Mouse (Mus musculus): Measurements from ENCODE around the gene Zfp558.
"Not testable (repeated sequence)": the region's sequence is repeated elsewhere in the genome, so short reads cannot be mapped to it uniquely, and the experiment has no call there.

Zfp558 gene

GRCm38 (mm10) chr9:18478168-18478567 is at the start of gene Zfp558, which contains the start of gene Mbd3l1:
Gene Zfp558, minus strand, starts transcription at chr9:18478268.
Gene Mbd3l1, plus strand, starts transcription at chr9:18478359.
- DNase-seq (ENCODE audit: low read depth, low spot score), result no peak

GRCm38 (mm10) chr9:18508098-18508497 is 30.0 kb upstream of the Zfp558 start:
- no peak for DNase-seq (ENCODE audit: low read depth, low spot score)

- DNase-seq (ENCODE audit: low read depth, low spot score), result peak; percentile 59
These were observed 4.5 kb downstream of the Zfp558 start for GRCm38 (mm10) chr9:18473324-18474128.

- DNase-seq (ENCODE audit: low read depth, low spot score), result no peak
These were observed 10.1 kb downstream of the Zfp558 start for GRCm38 (mm10) chr9:18468005-18468404.

GRCm38 (mm10) chr9:18467350-18467749 is 10.7 kb downstream of the Zfp558 start:
- DNase-seq (ENCODE audit: low read depth, low spot score), result no peak

GRCm38 (mm10) chr9:18456520-18456919 is 21.5 kb downstream of the Zfp558 start:
- no peak for DNase-seq (ENCODE audit: low read depth, low spot score)

GRCm38 (mm10) chr9:18431687-18432086 is 46.4 kb downstream of the Zfp558 start:
- DNase-seq (ENCODE audit: low read depth, low spot score), result no peak

GRCm38 (mm10) chr9:18430354-18430753 is 47.7 kb downstream of the Zfp558 start, which contains the start of gene Mbd3l2:
Gene Mbd3l2, plus strand, starts transcription at chr9:18430654.
- DNase-seq (ENCODE audit: low read depth, low spot score), result no peak

- not testable (repeated sequence) for DNase-seq (ENCODE audit: low read depth, low spot score)
These were observed 65.7 kb downstream of the Zfp558 start for GRCm38 (mm10) chr9:18412371-18412770.

Measured in retina, postnatal 7 days (tissue).